Mouse (Mus musculus): Measurements from ENCODE around the gene Prkab2.

- no peak for TF ChIP-seq CTCF (IDR thresholded peaks at IDR 0.05; ENCODE audit: borderline replicate concordance, insufficient read depth, low read depth, low read length)
- TF ChIP-seq POLR2A (IDR thresholded peaks at IDR 0.05; ENCODE audit: borderline replicate concordance, insufficient read depth, low read length), result no peak
These were observed 39.3 kb downstream of the Prkab2 start for GRCm38 (mm10) chr3:97697291-97697690.
